Mouse (Mus musculus): ENCODE measurements around the gene Rab3b.

DNA sequence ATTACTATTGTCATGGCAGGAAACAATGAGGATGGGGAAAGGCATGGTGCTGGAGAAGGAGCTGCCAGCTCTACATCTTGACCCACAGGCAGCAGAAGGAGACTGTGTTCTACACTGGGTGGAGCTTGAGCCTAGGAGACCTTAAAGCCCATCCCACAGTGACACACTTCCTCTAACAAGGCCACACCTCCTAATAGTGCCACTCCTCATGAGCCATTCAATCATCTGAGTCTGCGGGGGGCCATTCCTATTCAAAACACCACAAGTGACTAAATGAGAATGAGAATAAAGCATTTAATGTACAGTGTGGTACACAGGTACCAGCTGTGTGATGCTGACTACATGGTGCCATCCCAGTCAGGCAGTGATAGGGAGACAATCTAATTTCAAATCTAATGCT is 71.3 kb downstream of the Rab3b start:
- TF ChIP-seq EP300 (IDR thresholded peaks at IDR 0.05) (no peak), CTCF (IDR thresholded peaks at IDR 0.05) (no peak)
